Mouse (Mus musculus) adrenal gland (tissue): ENCODE measurements at regions not wholly inside any gene's neighbourhood (a gene's known extent, or its start where the extent isn't known, plus 50 kb on each side); places are given as distances from the start of the nearest gene placed in this dataset.

ENCODE experiments used
- intact Hi-C: fragments of 180-260 bp; cut with DNase I; formaldehyde crosslinking; loops from one replicate; pipeline ENCODE4 v1.15.1; 2025

- intact Hi-C loops, result no loop called here
Measured at GRCm38 (mm10) chr13:101225366-101225765, 392.1 kb upstream of the Slc30a5 start.

- intact Hi-C loops, result no loop called here
Measured at GRCm38 (mm10) chr13:101221331-101222043, 388.3 kb upstream of the Slc30a5 start.

- intact Hi-C loops, result no loop called here
Measured at GRCm38 (mm10) chr13:101219568-101219967, 386.3 kb upstream of the Slc30a5 start.

GRCm38 (mm10) chr13:101216897-101217480 is 383.8 kb upstream of the Slc30a5 start:
- intact Hi-C loops, result no loop called here

- intact Hi-C loops, result no loop called here
Measured at GRCm38 (mm10) chr13:101216421-101216820, 383.2 kb upstream of the Slc30a5 start.

GRCm38 (mm10) chr13:101215792-101216221 is 382.6 kb upstream of the Slc30a5 start:
- intact Hi-C loops, result no loop called here

- intact Hi-C loops, result no loop called here
Measured at GRCm38 (mm10) chr13:101215131-101215641, 382.0 kb upstream of the Slc30a5 start.

GRCm38 (mm10) chr13:101214094-101214493 is 380.9 kb upstream of the Slc30a5 start:
- intact Hi-C loops, result no loop called here

GRCm38 (mm10) chr13:101213121-101213916 is 380.1 kb upstream of the Slc30a5 start:
- intact Hi-C loops, result no loop called here

- intact Hi-C loops, result no loop called here
Measured at GRCm38 (mm10) chr13:101212341-101212895, 379.2 kb upstream of the Slc30a5 start.

GRCm38 (mm10) chr13:101208788-101209187 is 375.6 kb upstream of the Slc30a5 start:
- intact Hi-C loops, result no loop called here

GRCm38 (mm10) chr13:101203463-101203862 is 370.2 kb upstream of the Slc30a5 start:
- intact Hi-C loops, result no loop called here

GRCm38 (mm10) chr13:101202565-101203313 is 369.5 kb upstream of the Slc30a5 start:
- intact Hi-C loops, result no loop called here

- intact Hi-C loops, result no loop called here
Measured at GRCm38 (mm10) chr13:101190249-101190830, 357.1 kb upstream of the Slc30a5 start.

GRCm38 (mm10) chr13:101182387-101182786 is 349.2 kb upstream of the Slc30a5 start:
- intact Hi-C loops, result no loop called here

GRCm38 (mm10) chr13:101175017-101175689 is 341.9 kb upstream of the Slc30a5 start:
- intact Hi-C loops, result no loop called here

- intact Hi-C loops, result loop anchor here (5.0 kb wide), 1 partner anchor 536 kb away; no protein-coding TSS in a partner anchor
Measured at GRCm38 (mm10) chr13:101161768-101162167, 328.5 kb upstream of the Slc30a5 start.

GRCm38 (mm10) chr13:101159878-101160277 is 326.7 kb upstream of the Slc30a5 start:
- intact Hi-C loops, result loop anchor here (5.0 kb wide), 1 partner anchor 537 kb away; no protein-coding TSS in a partner anchor

GRCm38 (mm10) chr13:101153760-101154159 is 320.5 kb upstream of the Slc30a5 start:
- intact Hi-C loops, result no loop called here

- intact Hi-C loops, result no loop called here
Measured at GRCm38 (mm10) chr13:101142761-101143160, 309.5 kb upstream of the Slc30a5 start.
